Mouse (Mus musculus) ES-CJ7 (cell line): ENCODE measurements at regions not wholly inside any gene's neighbourhood (a gene's known extent, or its start where the extent isn't known, plus 50 kb on each side); places are given as distances from the start of the nearest gene placed in this dataset.
A peak's percentile ranks its signal among the peaks of the same experiment; 100 is the strongest.

Experiments used
- DNase-seq: peaks from one replicate; pipeline ENCODE4 v3.0.0; 2011; ENCODE audit warnings: low read depth, low spot score

DNA sequence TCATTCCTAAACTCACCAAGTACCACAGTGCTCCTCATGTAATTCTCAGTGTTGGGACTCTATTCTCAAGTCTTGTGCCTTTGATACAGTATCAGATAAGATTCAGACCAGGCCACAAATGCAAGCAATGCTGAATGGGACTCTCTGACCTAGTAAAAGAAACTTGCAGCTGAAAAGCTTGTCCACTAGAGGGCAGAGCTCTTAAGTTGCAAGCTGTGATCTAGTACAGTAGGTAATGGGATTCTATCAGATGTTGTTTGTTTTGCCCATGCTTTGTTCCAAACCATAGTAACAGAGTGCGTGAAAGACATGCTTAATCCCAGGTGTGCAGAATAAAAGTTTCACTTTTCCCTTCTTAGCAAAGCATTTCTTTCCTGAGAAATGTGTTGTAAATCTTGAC, 383.2 kb upstream of the Chrm2 start:
- DNase-seq: peak; percentile 64

GRCm38 (mm10) chr6:36002090-36002489, 385.8 kb upstream of the Chrm2 start:
- DNase-seq: no peak

GRCm38 (mm10) chr6:35988891-35989290, 399.0 kb upstream of the Chrm2 start:
- no peak for DNase-seq

DNA sequence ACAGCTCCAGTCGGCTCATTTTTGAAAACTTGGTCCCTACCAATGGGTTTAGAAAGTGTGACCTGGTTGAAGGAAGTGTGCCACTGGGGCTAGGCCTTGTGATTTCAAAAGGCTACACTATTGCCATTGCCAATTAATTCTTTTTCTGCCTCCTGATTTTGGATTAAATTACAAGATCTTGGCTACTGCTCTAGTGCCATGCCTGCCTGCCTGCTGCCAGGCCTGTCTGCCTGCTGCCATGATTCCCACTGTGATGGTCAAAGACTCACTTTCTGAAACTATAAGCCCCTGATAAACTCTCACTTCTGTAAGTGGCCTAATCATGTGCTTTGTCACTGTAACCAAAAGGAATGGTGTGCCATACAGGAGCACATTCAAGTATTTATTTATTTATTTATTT, 400.4 kb upstream of the Mtpn start:
- no peak for DNase-seq

DNA sequence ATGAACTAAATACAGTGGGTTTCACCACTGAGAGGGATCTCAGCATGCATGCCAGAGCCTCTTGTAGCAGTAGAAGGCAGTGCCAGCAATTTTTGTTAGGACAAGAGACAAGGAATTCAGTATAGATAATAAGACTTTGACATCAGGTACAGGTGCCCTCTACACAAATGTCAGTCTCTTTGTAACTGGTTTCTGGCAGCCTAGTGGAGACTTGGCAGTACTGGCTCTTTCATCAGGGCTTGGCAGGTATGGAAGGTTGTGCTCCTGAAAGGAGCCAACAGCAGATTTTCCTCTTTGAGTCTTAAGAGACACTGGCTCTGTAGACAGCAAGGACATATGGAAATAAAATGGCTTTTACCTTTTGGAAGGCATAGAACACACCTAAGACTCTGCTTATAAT, 384.5 kb upstream of the Mtpn start:
- DNase-seq: no peak

GRCm38 (mm10) chr6:35897990-35898389, 358.3 kb upstream of the Mtpn start:
- no peak for DNase-seq

DNA sequence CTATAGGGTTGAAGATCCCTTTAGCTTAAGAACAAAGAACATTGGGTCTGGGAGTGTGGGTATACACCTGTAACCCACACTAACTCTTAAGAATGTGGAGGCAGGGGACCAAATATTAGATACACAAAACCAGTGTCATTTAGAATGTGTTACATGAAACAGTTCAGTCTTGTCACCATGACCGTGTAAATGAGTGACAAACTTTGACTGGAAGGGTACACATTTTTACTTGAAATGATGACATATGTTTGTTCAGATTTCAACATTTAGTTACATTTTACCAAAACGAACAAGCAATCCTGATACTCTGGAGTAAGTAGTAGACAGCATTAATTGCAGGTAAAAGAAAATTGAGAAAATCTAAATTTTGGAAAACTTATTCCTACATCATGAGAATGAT, 356.0 kb upstream of the Mtpn start:
- no peak for DNase-seq

GRCm38 (mm10) chr6:35874671-35875070, 335.0 kb upstream of the Mtpn start:
- no peak for DNase-seq

GRCm38 (mm10) chr6:35871388-35871787, 331.7 kb upstream of the Mtpn start:
- DNase-seq: peak; percentile 92

GRCm38 (mm10) chr6:35864218-35864617, 324.5 kb upstream of the Mtpn start:
- DNase-seq: no peak

GRCm38 (mm10) chr6:35853993-35854392, 314.3 kb upstream of the Mtpn start:
- DNase-seq: no peak

- peak; percentile 10 for DNase-seq
These were observed 277.0 kb upstream of the Mtpn start for GRCm38 (mm10) chr6:35816657-35817056.

DNA sequence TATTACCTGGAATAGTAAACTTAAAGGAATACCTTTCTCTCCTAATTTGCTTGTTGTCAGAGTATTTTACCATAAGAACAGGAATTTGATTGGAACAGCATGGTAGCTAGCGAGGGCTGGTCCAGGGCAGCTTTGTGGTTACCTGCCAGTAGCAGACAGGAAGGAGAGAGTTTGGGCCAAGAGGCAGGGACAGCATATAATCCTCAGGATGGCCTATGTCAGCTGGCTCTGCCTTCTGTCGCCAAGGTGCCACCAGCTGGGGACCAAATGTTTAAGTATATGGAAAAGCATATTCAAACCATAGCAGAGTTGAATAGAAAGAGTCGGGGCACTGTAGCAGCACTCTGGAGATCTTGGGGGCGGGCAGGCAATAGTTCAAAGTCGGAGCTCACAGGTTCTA, 274.8 kb upstream of the Mtpn start:
- peak; percentile 20 for DNase-seq

DNA sequence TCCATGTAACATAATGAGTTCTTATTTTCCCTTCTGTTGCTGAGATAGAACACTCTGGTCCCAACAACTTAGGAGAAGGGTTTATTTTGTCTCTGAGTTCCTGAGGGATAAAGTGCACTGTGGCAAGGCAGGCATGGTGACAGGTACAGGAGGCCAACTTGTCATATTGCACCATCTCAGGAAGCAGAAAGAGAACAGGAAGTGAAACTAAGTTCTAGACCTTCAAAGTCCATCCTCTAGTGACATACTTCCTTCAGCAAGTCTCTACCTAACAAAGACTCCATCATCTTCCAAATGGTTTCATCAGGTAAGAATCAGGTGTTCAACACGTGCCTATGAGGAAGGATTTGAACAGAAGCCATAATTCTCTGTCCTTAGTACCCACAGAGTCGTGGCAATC, 266.1 kb upstream of the Mtpn start:
- DNase-seq: no peak

DNA sequence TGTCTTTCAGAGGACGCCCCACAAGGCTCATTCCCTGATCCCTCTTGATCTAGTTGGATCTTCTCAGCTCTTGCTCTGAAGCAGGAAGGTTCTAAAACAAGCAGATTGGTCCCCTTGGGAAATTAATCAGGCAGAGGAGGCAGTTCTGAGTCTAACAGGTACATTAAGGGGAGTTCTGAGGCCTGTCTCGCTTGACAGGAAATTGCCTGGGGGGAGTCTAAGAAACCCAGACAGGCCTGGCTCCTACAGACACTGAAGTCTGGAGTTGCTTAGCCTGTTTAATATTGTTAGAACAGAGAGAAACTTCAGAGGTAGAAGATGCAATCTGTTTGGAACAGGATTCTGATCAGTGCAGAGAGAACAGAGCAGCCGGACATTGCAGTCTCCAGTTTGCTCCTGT, 264.4 kb upstream of the Mtpn start:
- no peak for DNase-seq

DNA sequence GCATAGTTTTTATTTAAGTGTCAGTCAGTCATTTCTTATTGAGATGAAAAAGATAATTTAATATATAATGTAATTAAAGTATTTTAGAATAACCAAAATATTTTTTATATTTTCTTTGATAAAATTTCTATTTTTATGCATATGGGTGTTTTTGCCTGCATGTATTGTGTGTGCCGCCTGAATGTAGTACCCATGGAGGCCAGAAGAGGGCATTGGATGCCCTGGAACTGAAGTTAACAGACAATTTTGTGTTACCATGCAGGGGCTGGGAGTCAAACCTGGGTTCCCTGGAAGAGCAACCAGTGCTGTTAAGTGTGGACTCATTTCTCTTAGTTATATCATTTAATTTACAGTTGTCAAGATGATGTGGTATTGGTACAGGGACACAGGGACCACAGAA, 240.0 kb upstream of the Mtpn start:
- peak; percentile 45 for DNase-seq

DNA sequence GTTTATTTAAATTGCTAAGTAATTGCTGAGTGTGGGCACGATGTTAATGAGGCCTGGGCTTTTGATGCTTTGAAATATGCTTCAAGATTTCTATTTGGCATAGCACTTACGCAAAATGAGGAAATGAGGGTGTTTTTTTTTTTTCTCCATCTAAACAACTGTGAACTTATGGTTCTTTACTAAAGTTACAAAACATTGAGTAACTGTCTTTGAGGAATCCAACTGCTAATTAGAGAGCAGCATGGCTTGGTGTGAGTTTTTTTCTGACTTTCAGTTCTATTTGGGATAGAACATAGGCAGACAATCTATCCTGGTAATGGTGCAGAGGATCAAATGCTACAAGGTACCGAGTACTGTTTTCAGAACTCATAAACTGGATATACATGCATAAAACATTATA, 231.2 kb upstream of the Mtpn start:
- DNase-seq: no peak

DNA sequence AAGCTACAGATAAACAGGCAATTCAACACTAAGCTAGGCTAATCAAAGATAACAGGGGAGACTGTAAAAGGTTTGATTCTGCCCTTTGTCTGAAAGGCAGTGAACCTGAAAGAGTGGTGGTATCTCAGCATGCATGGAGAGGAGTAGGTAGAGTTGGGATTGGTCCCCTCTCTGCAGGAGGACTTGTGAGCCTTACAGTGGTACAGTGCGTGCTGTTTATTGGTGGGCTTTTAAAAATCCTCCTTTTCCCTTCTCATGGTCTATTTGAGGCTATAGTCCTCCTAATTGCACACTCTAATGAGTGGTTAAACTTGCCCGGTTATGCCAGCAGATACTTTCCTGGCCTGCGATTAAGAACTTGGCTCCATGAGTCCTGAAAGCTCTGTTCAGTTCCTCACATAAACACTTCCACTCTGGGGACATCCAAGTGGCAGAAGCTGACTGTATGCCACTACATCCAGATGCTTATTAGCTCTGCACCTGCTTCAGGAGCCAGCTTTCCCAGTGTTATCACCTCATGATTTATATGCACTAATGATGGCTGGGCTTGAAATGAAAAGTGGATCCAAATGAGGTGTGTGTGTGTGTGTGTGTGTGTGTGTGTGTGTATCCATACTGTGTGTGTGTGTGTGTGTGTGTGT, 220.0 kb upstream of the Mtpn start:
- DNase-seq: no peak

- DNase-seq: no peak
These were observed 206.3 kb upstream of the Mtpn start for GRCm38 (mm10) chr6:35746034-35746433.

GRCm38 (mm10) chr6:35705587-35705986, 165.9 kb upstream of the Mtpn start:
- DNase-seq: no peak

- DNase-seq: no peak
These were observed 127.4 kb upstream of the Mtpn start for GRCm38 (mm10) chr6:35667062-35667461.

- no peak for DNase-seq
These were observed 111.7 kb upstream of the Mtpn start for GRCm38 (mm10) chr6:35651401-35651800.

- DNase-seq: no peak
These were observed 105.5 kb upstream of the Mtpn start for GRCm38 (mm10) chr6:35645210-35645609.

DNA sequence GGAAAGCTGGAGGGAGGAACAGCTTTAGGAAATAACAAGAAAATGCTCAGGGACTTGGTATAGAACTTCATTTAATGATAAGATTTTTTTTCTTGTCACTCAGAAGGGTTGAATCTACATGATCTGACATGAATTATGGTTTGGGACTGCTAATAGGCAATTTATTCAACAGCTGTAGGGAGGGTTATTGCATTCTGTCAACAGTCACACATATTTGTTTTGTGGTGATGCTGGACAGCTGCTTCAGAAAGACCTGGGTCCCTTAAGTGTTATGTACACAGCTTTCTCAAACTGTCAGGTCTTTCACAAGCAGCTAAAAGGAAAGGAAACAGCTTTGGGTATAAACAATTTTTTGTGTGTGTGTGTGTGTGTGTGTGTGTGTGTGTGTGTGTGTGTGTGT, 101.0 kb upstream of the Mtpn start:
- DNase-seq: no peak
